Mouse (Mus musculus): ENCODE results near the gene Cpa2. TPM values are rescaled to one million over a fixed set of nuclear protein-coding genes. Genes with fewer than 3 reads are reported as not detected.

The Cpa2 gene
- polyA plus RNA-seq (2017; shearing (Covaris generic)) = not detected

GRCm38 (mm10) chr6:30541009-30541799, at the start of gene Cpa2:
Gene Cpa2, plus strand, starts transcription at chr6:30541582.

GRCm38 (mm10) chr6:30509265-30510239, 31.8 kb upstream of the Cpa2 start, which contains the start of the genes Tmem209 and Ssmem1:
Gene Tmem209, minus strand, starts transcription at chr6:30509783.
Gene Ssmem1, plus strand, starts transcription at chr6:30509849.

GRCm38 (mm10) chr6:30568069-30568468, 26.7 kb downstream of the Cpa2 start, which contains the start of gene Cpa4:
Gene Cpa4, plus strand, starts transcription at chr6:30568369.

GRCm38 (mm10) chr6:30610710-30611109, 69.3 kb downstream of the Cpa2 start, which contains the start of gene Cpa5:
Gene Cpa5, plus strand, starts transcription at chr6:30611010.

Other genes starting within 250 kb of the Cpa2 start
- 99.0 TPM for gene Ube2h, start 237.0 kb upstream of the Cpa2 start, polyA plus RNA-seq (2017; shearing (Covaris generic))
- gene Zc3hc1, start 150.6 kb upstream of the Cpa2 start, polyA plus RNA-seq (2017; shearing (Covaris generic)) = 46.2 TPM
- 18.4 TPM for gene Klhdc10, start 139.7 kb upstream of the Cpa2 start, polyA plus RNA-seq (2017; shearing (Covaris generic))
- gene Tmem209, start 31.8 kb upstream of the Cpa2 start, polyA plus RNA-seq (2017; shearing (Covaris generic)) = 43.2 TPM
- not detected for gene Ssmem1, start 31.7 kb upstream of the Cpa2 start, polyA plus RNA-seq (2017; shearing (Covaris generic))
- not detected for gene Cpa4, start 26.8 kb downstream of the Cpa2 start, polyA plus RNA-seq (2017; shearing (Covaris generic))
- not detected for gene Cpa5, start 69.4 kb downstream of the Cpa2 start, polyA plus RNA-seq (2017; shearing (Covaris generic))
- gene Cpa1, start 97.6 kb downstream of the Cpa2 start, polyA plus RNA-seq (2017; shearing (Covaris generic)) = not detected
- gene Cep41, start 152.2 kb downstream of the Cpa2 start, polyA plus RNA-seq (2017; shearing (Covaris generic)) = 11.1 TPM
- 11.9 TPM for gene Mest, start 182.0 kb downstream of the Cpa2 start, polyA plus RNA-seq (2017; shearing (Covaris generic))